Mouse (Mus musculus): ENCODE results near the gene Cd200r3. TPM values are rescaled to one million over a fixed set of nuclear protein-coding genes. Genes with fewer than 3 reads are reported as not detected.

Gene Cd200r3
- polyA plus RNA-seq (2012; ENCODE audit: insufficient read depth, insufficient read length, missing spikeins): not detected in 2 replicates

DNA sequence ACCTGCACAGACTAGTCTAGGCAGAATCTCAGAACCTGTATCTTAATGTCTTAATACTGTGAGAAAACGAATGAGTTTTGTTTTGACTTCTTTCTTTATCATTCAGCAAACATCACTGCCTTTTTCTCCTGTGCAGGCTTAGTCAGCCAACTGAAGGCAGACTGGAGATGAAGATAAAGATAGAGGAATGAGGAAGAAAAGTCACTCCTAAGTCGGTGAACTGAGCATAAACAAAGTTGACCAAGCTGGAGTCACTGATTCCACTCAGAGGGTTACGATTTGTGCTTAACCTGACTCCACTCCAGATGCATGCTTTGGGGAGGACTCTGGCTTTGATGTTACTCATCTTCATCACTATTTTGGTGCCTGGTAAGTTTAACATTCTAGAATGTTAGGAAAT lies at the start of gene Cd200r3:
Gene Cd200r3, plus strand, starts transcription at position 211 of the 400 bp plus-strand sequence.
- no peak within 1 kb of the TSS for H3K27ac ChIP-seq (replicated peaks; ENCODE audit: low read depth, low read length)
- no peaks in the 10 kb centered on the region for H3K4me1 ChIP-seq (ENCODE audit: control insufficient read depth, insufficient read depth, insufficient read length, low read length)
- H3K4me3 ChIP-seq (ENCODE audit: insufficient read depth, low read depth, low read length): no peak within 1 kb of the TSS

DNA sequence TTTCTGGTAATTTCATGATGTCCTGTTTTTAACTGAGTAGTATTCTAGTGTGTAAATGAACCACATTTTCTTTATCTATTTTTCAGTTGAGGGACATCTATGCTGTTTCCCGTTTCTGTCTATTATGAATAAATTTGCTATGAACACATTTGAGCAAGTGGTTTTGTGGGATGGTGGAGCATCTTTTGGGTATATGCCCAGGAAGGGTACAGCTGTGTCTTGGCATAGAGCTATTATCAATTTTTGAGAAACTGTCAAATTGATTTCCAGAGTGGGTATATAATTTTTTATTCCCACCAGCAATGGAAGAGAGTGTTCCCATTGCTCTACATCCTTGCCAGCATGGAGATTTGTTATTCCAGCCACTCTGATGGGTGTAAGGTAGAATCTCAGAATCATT lies 11.5 kb upstream of the Cd200r3 start:
- no peak overlapping the region for H3K4me3 ChIP-seq (ENCODE audit: insufficient read depth, low read depth, low read length)
- H3K4me1 ChIP-seq (ENCODE audit: control insufficient read depth, insufficient read depth, insufficient read length, low read length): no peaks in the 10 kb centered on the region
- H3K27ac ChIP-seq (replicated peaks; ENCODE audit: low read depth, low read length): no peak overlapping the region

DNA sequence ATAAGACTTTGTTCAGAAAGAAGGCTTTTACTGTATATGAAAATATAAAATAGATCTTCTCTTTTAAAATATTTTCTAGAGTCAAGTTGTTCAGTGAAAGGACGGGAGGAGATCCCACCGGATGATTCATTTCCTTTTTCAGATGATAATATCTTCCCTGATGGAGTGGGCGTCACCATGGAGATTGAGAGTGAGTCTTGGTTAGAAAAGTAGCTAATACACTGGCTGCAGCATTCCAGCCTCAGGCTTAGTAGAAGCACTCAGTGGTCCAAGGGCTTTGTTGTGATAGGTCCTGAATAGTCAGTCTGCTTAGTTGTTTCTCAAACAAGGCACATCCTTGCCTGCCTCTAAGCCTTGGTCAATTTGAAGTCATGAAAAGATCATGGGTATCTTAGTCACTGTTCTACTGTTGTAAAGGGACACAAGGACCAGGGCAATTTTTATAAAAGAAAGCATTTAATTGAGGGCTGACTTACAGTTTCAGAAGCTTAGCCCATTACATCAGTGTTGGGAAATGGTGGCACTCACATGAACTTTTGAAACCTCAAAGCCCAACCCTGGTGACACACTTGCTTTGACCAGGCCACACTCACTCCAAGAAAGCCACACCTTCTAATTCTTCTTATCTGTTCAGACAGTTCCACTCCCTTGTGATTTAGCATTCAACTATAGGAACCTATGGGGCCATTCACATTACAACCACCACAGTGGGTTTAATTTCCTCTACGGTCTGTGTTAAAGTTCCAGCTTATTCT lies 8.1 kb downstream of the Cd200r3 start:
- Histone ChIP-seq H3K4me1 (ENCODE audit: control insufficient read depth, insufficient read depth, insufficient read length, low read length) (no peaks in the 10 kb centered on the region), H3K4me3 (ENCODE audit: insufficient read depth, low read depth, low read length) (no peak overlapping the region), H3K27ac (replicated peaks; ENCODE audit: low read depth, low read length) (no peak overlapping the region)

DNA sequence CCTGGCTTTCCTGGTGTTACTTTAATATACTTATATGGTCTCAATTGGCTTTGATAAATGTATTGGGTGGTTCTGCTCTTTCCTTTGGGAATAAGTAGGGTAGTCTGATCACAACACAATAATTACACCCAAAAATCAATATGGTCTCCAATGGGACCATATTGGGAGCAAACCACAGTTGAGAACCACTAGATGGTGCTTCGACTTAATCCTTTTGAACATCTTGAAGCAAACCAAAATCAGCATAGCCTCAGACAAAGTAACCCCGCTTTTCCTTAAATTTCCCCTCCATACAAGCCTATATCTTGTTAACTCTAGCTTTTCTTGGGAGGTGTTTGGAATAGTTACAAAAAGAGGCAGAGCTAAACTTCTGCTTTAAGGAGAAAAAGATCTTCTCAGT lies 18.8 kb downstream of the Cd200r3 start:
- no peak overlapping the region for H3K27ac ChIP-seq (replicated peaks; ENCODE audit: low read depth, low read length)
- H3K4me1 ChIP-seq (ENCODE audit: control insufficient read depth, insufficient read depth, insufficient read length, low read length): peaks cover 5% of the 10 kb centered on the region; the same call in 1 of the 2 replicates
- no peak overlapping the region for H3K4me3 ChIP-seq (ENCODE audit: insufficient read depth, low read depth, low read length)

DNA sequence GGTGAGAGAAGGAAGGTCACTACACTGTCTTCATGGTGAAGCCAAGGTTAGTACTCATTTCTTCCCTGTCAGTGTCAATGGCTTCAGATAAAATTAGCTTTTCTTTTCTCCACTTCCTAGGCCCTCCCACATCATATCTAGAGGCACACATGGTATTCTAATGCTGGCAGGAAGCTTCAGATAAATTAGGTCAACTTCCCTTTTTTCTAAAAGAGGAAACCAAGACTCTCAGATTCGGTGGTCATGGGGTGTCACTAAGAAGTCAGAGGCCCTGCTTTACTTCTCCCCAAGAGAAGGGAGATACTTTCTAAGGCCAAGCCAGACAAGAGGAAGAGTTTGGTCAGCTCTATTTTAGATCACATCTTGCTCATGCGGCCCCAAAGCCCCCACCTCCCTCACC lies 19.3 kb downstream of the Cd200r3 start:
- H3K4me3 ChIP-seq (ENCODE audit: insufficient read depth, low read depth, low read length): no peak overlapping the region
- H3K4me1 ChIP-seq (ENCODE audit: control insufficient read depth, insufficient read depth, insufficient read length, low read length): peaks cover 5% of the 10 kb centered on the region; the same call in 1 of the 2 replicates
- peak overlapping the region; percentile 54 for H3K27ac ChIP-seq (replicated peaks; ENCODE audit: low read depth, low read length)

DNA sequence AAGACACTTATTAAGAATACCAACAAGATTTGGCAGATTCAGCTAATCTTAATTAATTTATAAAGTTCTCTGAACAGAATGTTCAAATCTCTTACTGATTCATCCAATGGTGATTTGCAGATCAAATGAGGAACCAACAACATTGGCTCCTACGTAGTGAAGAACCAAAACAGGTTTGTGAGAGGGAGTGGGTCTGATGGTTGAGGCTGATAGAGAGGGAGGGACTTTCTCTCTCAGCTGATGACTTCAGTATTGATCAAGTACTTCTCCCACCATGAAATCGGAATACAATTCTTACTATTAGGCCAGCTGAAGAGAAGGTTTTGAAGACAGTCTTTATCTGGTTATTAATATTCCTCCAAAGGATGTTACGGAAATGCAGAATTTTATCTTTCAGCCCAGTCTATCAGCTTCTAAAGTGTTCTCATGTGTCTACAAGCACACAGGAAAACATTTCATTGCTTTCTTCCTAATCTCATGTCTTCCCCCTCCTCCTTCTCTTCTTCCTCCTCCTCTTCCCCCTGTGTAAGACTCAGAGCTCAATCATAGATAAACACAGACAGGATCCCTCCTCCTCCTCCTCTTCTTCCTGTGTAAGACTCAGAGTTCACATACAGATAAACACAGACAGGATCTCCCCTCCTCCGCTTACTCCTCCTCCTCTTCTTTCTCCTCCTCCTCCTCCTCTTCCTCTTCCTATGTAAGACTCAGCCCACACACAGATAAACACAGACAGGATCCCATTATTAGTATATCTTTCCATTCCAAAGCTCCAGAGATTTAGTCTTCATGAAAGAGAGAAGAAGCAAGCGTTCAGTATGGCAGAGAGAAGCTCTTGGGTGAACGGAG lies 21.3 kb downstream of the Cd200r3 start:
- H3K27ac ChIP-seq (replicated peaks; ENCODE audit: low read depth, low read length): no peak overlapping the region
- no peak overlapping the region for H3K4me3 ChIP-seq (ENCODE audit: insufficient read depth, low read depth, low read length)

DNA sequence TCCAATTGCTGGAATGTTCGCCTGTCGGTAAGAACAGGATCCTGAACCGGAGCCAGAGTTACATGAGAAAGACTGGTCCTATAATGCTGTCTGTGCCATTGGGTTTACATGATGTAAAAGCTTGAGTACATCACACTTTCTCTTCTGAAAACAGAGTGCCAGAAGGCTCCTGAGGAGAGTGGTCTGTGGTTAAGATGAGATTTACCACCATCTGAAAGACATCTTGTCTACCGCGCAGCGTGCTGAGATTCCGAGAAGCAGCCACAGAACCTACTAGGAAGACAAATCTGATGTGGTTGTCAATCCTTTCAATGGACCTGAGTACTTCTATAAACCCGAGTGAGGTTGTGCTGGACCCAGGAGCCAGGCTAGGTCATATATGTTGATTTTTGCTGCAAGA lies 21.9 kb downstream of the Cd200r3 start:
- Histone ChIP-seq H3K4me1 (ENCODE audit: control insufficient read depth, insufficient read depth, insufficient read length, low read length) (peaks cover 5% of the 10 kb centered on the region; the same call in 1 of the 2 replicates), H3K4me3 (ENCODE audit: insufficient read depth, low read depth, low read length) (no peak overlapping the region), H3K27ac (replicated peaks; ENCODE audit: low read depth, low read length) (no peak overlapping the region)

More for the DNA sequence above, 21.3 kb downstream of the Cd200r3 start:
- peaks cover 5% of the 10 kb centered on the region; the same call in 1 of the 2 replicates for H3K4me1 ChIP-seq (ENCODE audit: control insufficient read depth, insufficient read depth, insufficient read length, low read length)

DNA sequence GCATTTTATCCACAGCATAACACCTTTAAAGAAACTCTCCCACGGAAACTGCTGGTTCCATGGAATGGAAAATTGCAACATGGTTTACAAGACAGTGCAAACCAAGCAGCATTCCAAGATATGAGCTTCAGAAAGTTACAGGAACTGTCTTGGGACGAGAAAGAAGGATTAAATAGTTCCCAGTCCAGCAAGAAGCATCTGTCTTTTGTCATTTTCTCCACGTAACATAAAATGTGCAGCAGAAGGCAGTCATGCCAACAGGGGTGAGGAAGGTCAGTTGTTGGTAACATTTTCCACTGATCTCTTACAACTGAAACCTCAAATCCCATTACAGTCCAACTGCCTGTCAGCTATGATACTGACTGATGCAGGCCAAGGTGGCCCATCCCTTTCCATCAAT lies 22.4 kb downstream of the Cd200r3 start:
- Histone ChIP-seq H3K4me3 (ENCODE audit: insufficient read depth, low read depth, low read length) (no peak overlapping the region), H3K27ac (replicated peaks; ENCODE audit: low read depth, low read length) (no peak overlapping the region; the same call in 1 of the 2 replicates), H3K4me1 (ENCODE audit: control insufficient read depth, insufficient read depth, insufficient read length, low read length) (peaks cover 5% of the 10 kb centered on the region; the same call in 1 of the 2 replicates)

DNA sequence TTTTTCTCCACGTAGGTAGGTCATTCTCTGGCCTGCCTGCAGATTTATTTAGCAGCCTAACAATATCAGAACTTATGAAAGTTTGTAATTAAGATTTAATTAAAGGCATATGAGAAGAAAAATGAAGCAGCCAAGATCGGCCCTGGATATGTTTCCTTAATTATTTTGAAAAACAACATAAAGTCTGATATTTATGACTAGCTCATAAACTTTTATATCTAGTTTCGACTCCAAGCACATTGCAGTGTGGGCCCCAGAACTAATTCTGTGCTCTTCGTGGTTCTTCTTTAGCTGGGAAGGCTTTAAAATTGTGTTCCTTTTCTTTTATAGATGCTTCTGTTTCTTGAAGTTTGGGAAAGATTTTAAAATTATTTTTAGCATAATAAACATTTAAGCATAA lies 23.4 kb downstream of the Cd200r3 start:
- Histone ChIP-seq H3K27ac (replicated peaks; ENCODE audit: low read depth, low read length) (no peak overlapping the region), H3K4me3 (ENCODE audit: insufficient read depth, low read depth, low read length) (no peak overlapping the region)

DNA sequence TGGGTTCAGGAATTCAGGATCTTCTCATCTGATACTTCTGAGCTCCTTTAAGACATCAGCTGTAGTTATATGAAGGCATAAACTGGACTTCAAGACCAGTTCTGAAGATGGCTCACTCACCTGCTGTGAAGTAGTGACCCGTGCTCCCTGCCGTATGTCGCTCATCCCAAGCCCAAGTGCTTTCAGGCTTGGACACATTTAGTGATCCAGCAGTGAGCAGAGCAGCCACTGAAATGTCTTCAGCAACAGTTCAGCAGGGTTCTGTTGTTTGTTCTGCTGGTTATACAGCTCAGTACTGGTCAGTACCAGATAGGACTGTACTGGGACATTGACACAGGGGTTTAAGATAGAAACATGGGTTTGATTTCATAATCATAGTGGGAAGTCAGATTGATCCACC lies 24.6 kb downstream of the Cd200r3 start:
- H3K4me3 ChIP-seq (ENCODE audit: insufficient read depth, low read depth, low read length): no peak overlapping the region
- H3K4me1 ChIP-seq (ENCODE audit: control insufficient read depth, insufficient read depth, insufficient read length, low read length): peaks cover 3% of the 10 kb centered on the region; the same call in 1 of the 2 replicates
- no peak overlapping the region for H3K27ac ChIP-seq (replicated peaks; ENCODE audit: low read depth, low read length)

More for the DNA sequence above, 23.4 kb downstream of the Cd200r3 start:
- peaks cover 5% of the 10 kb centered on the region; the same call in 1 of the 2 replicates for H3K4me1 ChIP-seq (ENCODE audit: control insufficient read depth, insufficient read depth, insufficient read length, low read length)

DNA sequence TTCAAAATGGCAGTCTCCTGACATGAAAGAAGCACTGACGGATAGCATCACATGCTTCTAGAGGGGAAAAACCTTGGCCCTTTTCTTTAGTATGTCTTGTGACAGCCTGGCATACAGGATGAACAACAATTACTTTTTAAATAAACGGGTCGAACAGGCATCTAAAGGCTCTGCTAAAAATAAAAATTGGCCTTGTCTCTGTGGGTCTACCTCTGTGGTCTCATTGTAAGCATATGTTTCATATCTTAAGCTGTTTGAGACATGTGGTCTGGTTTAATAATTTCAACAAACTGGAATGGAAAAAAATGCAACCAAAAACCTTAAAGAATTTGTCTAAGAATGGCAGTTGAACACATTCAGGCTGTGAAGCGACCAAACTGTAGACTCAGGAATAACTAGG lies 27.4 kb downstream of the Cd200r3 start:
- Histone ChIP-seq H3K27ac (replicated peaks; ENCODE audit: low read depth, low read length) (no peak overlapping the region), H3K4me1 (ENCODE audit: control insufficient read depth, insufficient read depth, insufficient read length, low read length) (no peaks in the 10 kb centered on the region), H3K4me3 (ENCODE audit: insufficient read depth, low read depth, low read length) (no peak overlapping the region)

DNA sequence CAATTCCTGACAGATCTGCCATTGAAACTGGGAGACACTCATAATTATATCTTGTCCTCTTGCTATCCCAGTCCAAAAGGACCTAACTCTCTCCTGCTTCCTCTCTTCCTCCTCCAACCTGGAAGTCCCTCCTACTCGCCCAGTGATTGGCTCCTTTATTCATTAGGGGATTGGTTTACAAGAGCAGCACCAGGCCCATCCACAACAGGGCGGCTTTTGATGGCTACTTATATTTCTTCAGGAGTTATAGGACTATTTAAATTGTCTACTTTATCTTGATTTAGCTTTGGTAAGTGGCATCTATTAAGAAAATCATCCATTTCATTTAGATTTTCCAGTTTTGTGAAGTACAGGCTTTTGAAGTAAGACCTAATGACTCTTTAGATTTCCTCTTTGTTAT lies 30.6 kb downstream of the Cd200r3 start:
- H3K27ac ChIP-seq (replicated peaks; ENCODE audit: low read depth, low read length): no peak overlapping the region
- no peaks in the 10 kb centered on the region for H3K4me1 ChIP-seq (ENCODE audit: control insufficient read depth, insufficient read depth, insufficient read length, low read length)
- H3K4me3 ChIP-seq (ENCODE audit: insufficient read depth, low read depth, low read length): no peak overlapping the region

DNA sequence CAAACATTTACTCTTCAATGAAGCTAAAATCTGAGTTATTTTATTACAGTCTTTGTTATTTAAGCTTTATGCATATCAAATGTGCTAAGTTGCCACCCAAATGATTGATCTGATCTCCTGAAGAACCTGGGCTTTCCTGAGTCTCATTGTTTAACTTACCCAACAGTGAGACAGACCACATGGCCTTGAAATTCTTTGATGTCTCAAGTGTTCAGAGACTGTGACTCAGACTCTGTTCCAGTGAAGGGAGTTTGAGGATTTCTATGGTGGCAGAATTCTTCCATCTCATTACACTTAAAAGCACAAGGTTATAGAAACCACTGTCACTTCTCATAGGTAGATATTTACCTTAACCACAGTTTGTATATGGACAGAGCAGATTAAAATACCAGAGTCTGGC lies 32.6 kb downstream of the Cd200r3 start:
- Histone ChIP-seq H3K27ac (replicated peaks; ENCODE audit: low read depth, low read length) (no peak overlapping the region), H3K4me1 (ENCODE audit: control insufficient read depth, insufficient read depth, insufficient read length, low read length) (no peaks in the 10 kb centered on the region), H3K4me3 (ENCODE audit: insufficient read depth, low read depth, low read length) (no peak overlapping the region)

DNA sequence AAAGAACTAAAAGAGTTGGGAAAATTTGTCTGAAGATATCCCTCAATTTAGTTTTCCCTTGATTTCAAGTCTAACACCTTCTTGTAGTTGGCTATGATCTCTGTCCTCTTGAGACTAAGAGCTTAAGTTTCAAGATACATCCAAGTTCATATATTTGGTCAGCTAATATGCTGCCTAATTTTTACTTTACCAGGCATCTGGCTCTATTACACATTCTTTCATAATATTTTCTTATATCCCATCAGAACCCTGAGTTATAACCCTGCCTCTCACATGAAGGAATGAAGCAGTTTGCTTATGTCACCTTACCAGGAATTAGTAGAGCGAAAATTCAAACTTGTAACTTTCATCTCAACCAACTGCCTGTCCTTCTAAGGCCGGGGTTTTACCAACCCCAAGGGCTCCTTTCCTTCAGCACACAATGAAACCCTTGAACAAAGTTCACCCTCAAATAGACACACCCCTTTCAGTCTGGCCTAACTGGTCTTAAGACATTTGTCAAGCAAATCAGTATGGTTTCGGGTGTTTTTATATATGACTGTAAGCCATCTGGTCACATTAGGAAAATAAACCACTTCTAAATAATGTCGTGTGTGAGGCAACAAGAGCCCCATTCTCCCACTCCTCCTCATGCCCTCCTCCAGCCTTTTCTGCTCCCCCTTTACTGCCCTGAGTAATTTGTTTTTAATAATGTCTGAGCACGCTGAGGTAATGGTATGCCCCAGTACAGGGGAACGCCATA lies 33.6 kb downstream of the Cd200r3 start:
- no peaks in the 10 kb centered on the region for H3K4me1 ChIP-seq (ENCODE audit: control insufficient read depth, insufficient read depth, insufficient read length, low read length)
- no peak overlapping the region for H3K4me3 ChIP-seq (ENCODE audit: insufficient read depth, low read depth, low read length)
- no peak overlapping the region for H3K27ac ChIP-seq (replicated peaks; ENCODE audit: low read depth, low read length)

DNA sequence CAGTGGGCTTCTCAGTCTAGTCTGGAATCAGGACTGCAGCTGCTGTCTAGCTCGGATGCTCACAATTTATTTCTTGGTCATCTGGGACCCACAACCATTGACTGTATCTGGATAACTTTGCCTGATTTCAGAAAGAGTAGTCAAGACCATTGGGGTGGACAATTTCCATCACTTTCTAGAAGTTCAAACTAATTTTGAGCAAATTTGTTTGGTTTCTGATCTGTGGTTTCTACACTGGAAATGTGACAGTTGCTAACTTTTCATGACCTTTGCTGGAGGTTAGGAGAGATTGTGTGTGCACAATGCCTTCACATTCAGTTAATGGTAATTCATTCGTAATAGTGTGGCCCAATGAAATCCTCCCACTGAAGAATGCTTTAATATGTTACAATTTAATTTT lies 34.7 kb downstream of the Cd200r3 start:
- H3K27ac ChIP-seq (replicated peaks; ENCODE audit: low read depth, low read length): no peak overlapping the region
- no peaks in the 10 kb centered on the region for H3K4me1 ChIP-seq (ENCODE audit: control insufficient read depth, insufficient read depth, insufficient read length, low read length)
- no peak overlapping the region for H3K4me3 ChIP-seq (ENCODE audit: insufficient read depth, low read depth, low read length)

Data from brown adipose tissue, adult 24 weeks (tissue).